Mouse (Mus musculus) neural tube, embryonic 15.5 days (tissue): Measurements from ENCODE around the gene Ap1g2. TPM values are rescaled to one million over a fixed set of nuclear protein-coding genes. Genes with fewer than 3 reads are reported as not detected.
A peak's percentile ranks its signal among the peaks of the same experiment; 100 is the strongest.

Source experiments
- ATAC-seq: fragments of 200-750 bp; cut with Nextera tagmentation; 2 replicates; pipeline ENCODE4 v1.8.0; 2017; ENCODE audit warnings: mild to moderate bottlenecking, moderate TSS enrichment, moderate library complexity; ENCODE audit not compliant: low FRiP score
- H3K27ac ChIP-seq: fragments of 300-500 bp; sonication (generic); replicated peaks from 2 replicates; pipeline ENCODE4 v1.5.1; 2015; ENCODE audit warnings: mild to moderate bottlenecking, inconsistent platforms
- H3K27me3 ChIP-seq: fragments of 300-500 bp; sonication (generic); replicated peaks from 2 replicates; pipeline ENCODE4 v1.6.1; 2015; ENCODE audit warnings: inconsistent platforms
- H3K36me3 ChIP-seq: fragments of 300-500 bp; sonication (generic); 2 replicates; pipeline ENCODE4 v1.6.1; 2015; ENCODE audit warnings: inconsistent platforms
- H3K4me1 ChIP-seq: fragments of 300-500 bp; sonication (generic); 2 replicates; pipeline ENCODE4 v1.6.1; 2015; ENCODE audit warnings: inconsistent platforms
- H3K4me2 ChIP-seq: fragments of 300-500 bp; sonication (generic); 2 replicates; pipeline ENCODE4 v1.6.1; 2015; ENCODE audit warnings: inconsistent platforms, mild to moderate bottlenecking, moderate library complexity
- H3K4me3 ChIP-seq: fragments of 300-500 bp; sonication (generic); replicated peaks from 2 replicates; pipeline ENCODE4 v1.5.1; 2015; ENCODE audit warnings: mild to moderate bottlenecking, inconsistent platforms
- H3K9ac ChIP-seq: fragments of 300-500 bp; sonication (generic); replicated peaks from 2 replicates; pipeline ENCODE4 v1.6.1; 2015; ENCODE audit warnings: mild to moderate bottlenecking, inconsistent platforms
- H3K9me3 ChIP-seq: fragments of 300-500 bp; sonication (generic); replicated peaks from 2 replicates; pipeline ENCODE4 v1.6.1; 2016; ENCODE audit warnings: inconsistent platforms
- WGBS: fragments of 180-500 bp; shearing (Covaris S2); methylation state at CpG from one replicate; pipeline ENCODE4 v1.1.7; 2015; ENCODE audit warnings: mixed read lengths; 5-methylcytosine and 5-hydroxymethylcytosine counted together
- polyA plus RNA-seq: library from polyadenylated mRNA; unstranded; fragments of >200 nt; fragmentation: Nextera tagmentation; extraction: Ambion mirVana; gene quantifications from 2 replicates; pipeline ENCODE4 v1.2.1, GENCODE M21; 2015

Ap1g2 gene
- polyA plus RNA-seq, 1 experiment from 2014 or later = 6.2 TPM

- ATAC-seq = no peak
- no peak overlapping the region for H3K9ac ChIP-seq
- no peak overlapping the region for H3K4me3 ChIP-seq
- no peaks in the 10 kb centered on the region for H3K27me3 ChIP-seq
- H3K4me1 ChIP-seq = peaks cover 74% of the 10 kb centered on the region
- H3K4me2 ChIP-seq = no peak overlapping the region
- no peaks in the 10 kb centered on the region for H3K9me3 ChIP-seq
- WGBS = 70% methylated on average over 6 of the region's 6 CpGs
- 0 out of 2 replicates have a peak overlapping the region, but pooled peaks have one; percentile 33 for H3K27ac ChIP-seq
- no peaks in the 10 kb centered on the region for H3K36me3 ChIP-seq
These were observed 22.9 kb downstream of the Ap1g2 start for GRCm38 (mm10) chr14:55083481-55083880.

- H3K4me1 ChIP-seq = peaks cover 74% of the 10 kb centered on the region
These were observed 25.3 kb downstream of the Ap1g2 start for GRCm38 (mm10) chr14:55081105-55081504.

GRCm38 (mm10) chr14:55079214-55079970 lies 27.0 kb downstream of the Ap1g2 start:
- H3K27me3 ChIP-seq = no peaks in the 10 kb centered on the region
- peaks cover 71% of the 10 kb centered on the region for H3K4me1 ChIP-seq
- H3K27ac ChIP-seq = peak overlapping the region; percentile 87
- peak overlapping the region; percentile 49 for H3K4me2 ChIP-seq
- 15% methylated on average over 8 of the region's 8 CpGs for WGBS
- peak; percentile 49; the same call in 1 of the 2 replicates for ATAC-seq
- H3K4me3 ChIP-seq = no peak overlapping the region
- H3K9ac ChIP-seq = peak overlapping the region; percentile 45
- H3K36me3 ChIP-seq = peaks cover 7% of the 10 kb centered on the region
- no peaks in the 10 kb centered on the region for H3K9me3 ChIP-seq

More at GRCm38 (mm10) chr14:55081105-55081504, 25.3 kb downstream of the Ap1g2 start:
- no peaks in the 10 kb centered on the region for H3K27me3 ChIP-seq
- no peak for ATAC-seq
- H3K9me3 ChIP-seq = no peaks in the 10 kb centered on the region
- H3K4me3 ChIP-seq = no peak overlapping the region
- H3K27ac ChIP-seq = peak overlapping the region; percentile 66
- WGBS = 11% methylated on average over 5 of the region's 5 CpGs
- no peak overlapping the region for H3K4me2 ChIP-seq
- H3K36me3 ChIP-seq = no peaks in the 10 kb centered on the region
- no peak overlapping the region for H3K9ac ChIP-seq

- Histone ChIP-seq H3K4me3 (peak overlapping the region; percentile 5; the same call in 1 of the 2 replicates), H3K36me3 (peaks cover 16% of the 10 kb centered on the region), H3K27me3 (no peaks in the 10 kb centered on the region), H3K4me2 (peak overlapping the region; percentile 49), H3K27ac (peak overlapping the region; percentile 87), H3K4me1 (peaks cover 64% of the 10 kb centered on the region), H3K9ac (peak overlapping the region; percentile 45), H3K9me3 (no peaks in the 10 kb centered on the region)
- WGBS = 1% methylated on average over 23 of the region's 23 CpGs
- ATAC-seq = peak; percentile 70
These were observed 27.9 kb downstream of the Ap1g2 start for GRCm38 (mm10) chr14:55078366-55078989.

- 14% methylated on average over 15 of the region's 15 CpGs for WGBS
- Histone ChIP-seq H3K27ac (peak overlapping the region; percentile 87), H3K27me3 (no peaks in the 10 kb centered on the region), H3K4me2 (peak overlapping the region; percentile 49), H3K4me1 (peaks cover 65% of the 10 kb centered on the region), H3K9ac (peak overlapping the region; percentile 45; the same call in 1 of the 2 replicates), H3K9me3 (no peaks in the 10 kb centered on the region), H3K4me3 (no peak overlapping the region), H3K36me3 (peaks cover 24% of the 10 kb centered on the region)
- peak; percentile 11; the same call in 1 of the 2 replicates for ATAC-seq
These were observed 28.7 kb downstream of the Ap1g2 start for GRCm38 (mm10) chr14:55077481-55078365.

- Histone ChIP-seq H3K9me3 (no peaks in the 10 kb centered on the region), H3K36me3 (peaks cover 31% of the 10 kb centered on the region), H3K27ac (peak overlapping the region; percentile 87), H3K9ac (no peak overlapping the region), H3K4me2 (no peak overlapping the region), H3K27me3 (no peaks in the 10 kb centered on the region), H3K4me3 (no peak overlapping the region), H3K4me1 (peaks cover 73% of the 10 kb centered on the region)
- 72% methylated on average over 3 of the region's 3 CpGs for WGBS
- no peak for ATAC-seq
These were observed 29.4 kb downstream of the Ap1g2 start for GRCm38 (mm10) chr14:55076956-55077355.

GRCm38 (mm10) chr14:55076224-55076623 lies 30.2 kb downstream of the Ap1g2 start:
- Histone ChIP-seq H3K27me3 (no peaks in the 10 kb centered on the region), H3K27ac (peak overlapping the region; percentile 87), H3K9me3 (no peaks in the 10 kb centered on the region), H3K36me3 (peaks cover 38% of the 10 kb centered on the region), H3K9ac (0 out of 2 replicates have a peak overlapping the region, but pooled peaks have one; percentile 0), H3K4me2 (no peak overlapping the region), H3K4me3 (no peak overlapping the region), H3K4me1 (peaks cover 74% of the 10 kb centered on the region)
- 39% methylated on average over 6 of the region's 6 CpGs for WGBS
- ATAC-seq = no peak

GRCm38 (mm10) chr14:55074416-55074815 lies 32.0 kb downstream of the Ap1g2 start:
- Histone ChIP-seq H3K9me3 (no peaks in the 10 kb centered on the region), H3K27me3 (no peaks in the 10 kb centered on the region), H3K4me1 (peaks cover 61% of the 10 kb centered on the region), H3K36me3 (peaks cover 49% of the 10 kb centered on the region), H3K27ac (no peak overlapping the region), H3K9ac (no peak overlapping the region), H3K4me3 (no peak overlapping the region), H3K4me2 (no peak overlapping the region)
- no peak for ATAC-seq
- 93% methylated on average over 12 of the region's 12 CpGs for WGBS

- Histone ChIP-seq H3K27me3 (no peaks in the 10 kb centered on the region), H3K4me3 (no peak overlapping the region), H3K27ac (peak overlapping the region; percentile 28; the same call in 1 of the 2 replicates), H3K4me1 (peaks cover 34% of the 10 kb centered on the region), H3K9ac (peak overlapping the region; percentile 26), H3K36me3 (peaks cover 73% of the 10 kb centered on the region), H3K4me2 (peak overlapping the region; percentile 17; the same call in 1 of the 2 replicates), H3K9me3 (no peaks in the 10 kb centered on the region)
- no peak for ATAC-seq
- WGBS = 23% methylated on average over 19 of the region's 19 CpGs
These were observed 34.6 kb downstream of the Ap1g2 start for GRCm38 (mm10) chr14:55071756-55072155.

- H3K27me3 ChIP-seq = no peaks in the 10 kb centered on the region
- no peak overlapping the region for H3K9ac ChIP-seq
- no peak overlapping the region for H3K4me3 ChIP-seq
- peaks cover 76% of the 10 kb centered on the region for H3K36me3 ChIP-seq
- ATAC-seq = no peak
- 87% methylated on average over 8 of the region's 8 CpGs for WGBS
- H3K4me2 ChIP-seq = no peak overlapping the region
- H3K27ac ChIP-seq = no peak overlapping the region
- H3K4me1 ChIP-seq = peaks cover 30% of the 10 kb centered on the region
- H3K9me3 ChIP-seq = no peaks in the 10 kb centered on the region
These were observed 40.4 kb downstream of the Ap1g2 start for GRCm38 (mm10) chr14:55066042-55066441.

- peaks cover 75% of the 10 kb centered on the region for H3K36me3 ChIP-seq
These were observed 41.0 kb downstream of the Ap1g2 start for GRCm38 (mm10) chr14:55065391-55065790.

More at GRCm38 (mm10) chr14:55065391-55065790, 41.0 kb downstream of the Ap1g2 start:
- no peaks in the 10 kb centered on the region for H3K9me3 ChIP-seq
- H3K4me3 ChIP-seq = no peak overlapping the region
- ATAC-seq = no peak
- H3K27me3 ChIP-seq = no peaks in the 10 kb centered on the region
- H3K4me1 ChIP-seq = peaks cover 37% of the 10 kb centered on the region
- H3K9ac ChIP-seq = no peak overlapping the region
- H3K4me2 ChIP-seq = no peak overlapping the region
- WGBS = 81% methylated on average over 13 of the region's 13 CpGs
- H3K27ac ChIP-seq = no peak overlapping the region
